Mouse (Mus musculus): Measurements from ENCODE around the gene F2rl1. TPM values are rescaled to one million over a fixed set of nuclear protein-coding genes. Genes with fewer than 3 reads are reported as not detected.
"Not testable (repeated sequence)": the region's sequence is repeated elsewhere in the genome, so short reads cannot be mapped to it uniquely, and the experiment has no call there.

F2rl1 gene
- polyA plus RNA-seq, 1 experiment from 2014 or later, result 0.05 TPM

DNA sequence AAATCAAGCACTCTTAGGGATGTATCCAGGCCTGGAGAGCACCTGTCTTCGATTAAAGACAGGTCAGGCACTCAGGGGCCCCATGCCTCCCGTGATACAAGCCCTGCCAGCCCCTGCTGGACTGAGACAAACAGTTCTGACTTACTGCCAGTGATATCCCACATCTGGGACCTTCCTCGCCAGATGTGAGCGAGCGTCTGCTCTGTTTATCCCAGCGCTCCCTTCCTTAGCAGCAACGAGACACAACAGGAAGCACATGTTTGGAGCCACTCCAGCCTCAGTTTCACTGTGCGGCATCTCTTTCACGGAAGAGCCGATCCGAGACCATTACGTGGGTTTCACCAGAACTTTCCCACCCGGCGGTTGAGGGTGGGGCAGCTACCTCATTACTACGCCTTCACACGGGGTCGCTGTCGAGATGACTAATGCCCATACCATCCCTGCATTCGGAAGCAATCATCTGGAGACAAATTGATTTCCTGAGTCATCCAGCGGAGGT is 23.3 kb upstream of the F2rl1 start:
- WGBS, result 38% methylated on average over 20 of the region's 20 CpGs
- Histone ChIP-seq H3K27me3 (ENCODE audit: insufficient read depth, poor library complexity, severe bottlenecking) (0 out of 2 replicates have a peak, but pooled peaks cover 5% of the 10 kb centered on the region), H3K4me3 (peak overlapping the region; percentile 18; the same call in 1 of the 2 replicates), H3K4me1 (replicated peaks) (peaks cover 41% of the 10 kb centered on the region), H3K27ac (peak overlapping the region; percentile 63), H3K9me3 (no peaks in the 10 kb centered on the region), H3K36me3 (no peaks in the 10 kb centered on the region)
- DNase-seq (ENCODE audit: low spot score), result peak; percentile 43

DNA sequence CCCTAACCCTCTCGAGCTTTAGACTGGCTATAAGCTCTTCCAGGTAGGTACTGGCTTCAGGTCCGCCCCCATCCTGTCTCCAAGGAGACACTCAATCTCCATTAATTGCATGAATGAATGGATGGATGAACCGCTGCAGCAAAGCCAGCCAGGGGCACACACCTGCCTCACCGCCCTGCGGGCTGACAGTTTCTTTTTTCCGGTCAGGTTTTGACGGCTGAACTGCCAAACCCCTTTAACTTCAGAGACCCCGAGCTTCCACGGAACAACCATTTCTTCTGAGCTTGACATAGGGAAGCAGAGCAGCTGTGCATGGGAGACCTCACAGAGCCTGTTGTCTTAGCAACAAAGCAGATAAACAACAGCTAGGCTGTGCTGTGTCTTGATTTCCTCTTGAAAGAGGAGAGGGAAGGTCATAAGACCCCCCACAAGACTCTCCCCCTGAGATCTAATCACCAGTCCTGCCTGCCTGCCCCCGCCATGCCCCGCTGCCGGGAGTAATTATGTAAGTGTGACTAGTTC is 22.1 kb upstream of the F2rl1 start:
- Histone ChIP-seq H3K36me3 (no peaks in the 10 kb centered on the region), H3K4me3 (no peak overlapping the region), H3K27me3 (ENCODE audit: insufficient read depth, poor library complexity, severe bottlenecking) (0 out of 2 replicates have a peak, but pooled peaks cover 5% of the 10 kb centered on the region), H3K4me1 (replicated peaks) (peaks cover 41% of the 10 kb centered on the region), H3K9me3 (no peaks in the 10 kb centered on the region), H3K27ac (peak overlapping the region; percentile 53)
- WGBS, result 39% methylated on average over 12 of the region's 12 CpGs
- DNase-seq (ENCODE audit: low spot score), result peak; percentile 38

DNA sequence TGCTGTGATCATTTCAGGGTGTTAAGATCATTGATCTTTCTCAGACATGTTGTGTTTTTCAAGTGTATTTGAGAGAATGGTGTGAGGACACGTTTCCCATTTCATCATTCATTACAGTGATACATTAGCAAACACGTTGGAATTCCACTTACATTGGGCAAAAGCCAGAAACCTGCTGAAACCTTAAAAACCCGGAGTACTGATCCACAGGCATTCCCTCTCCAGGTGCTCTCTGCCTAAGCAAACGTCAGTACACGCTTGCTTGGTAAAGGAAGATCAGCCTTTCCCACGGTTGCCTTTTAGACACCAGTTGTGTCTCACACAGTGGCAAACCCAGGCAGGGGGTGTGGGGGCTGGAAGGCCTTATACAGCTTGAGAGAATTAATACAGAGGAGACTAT is 21.2 kb upstream of the F2rl1 start:
- Histone ChIP-seq H3K4me1 (replicated peaks) (peaks cover 41% of the 10 kb centered on the region), H3K36me3 (no peaks in the 10 kb centered on the region), H3K27ac (no peak overlapping the region), H3K4me3 (no peak overlapping the region), H3K9me3 (no peaks in the 10 kb centered on the region), H3K27me3 (ENCODE audit: insufficient read depth, poor library complexity, severe bottlenecking) (0 out of 2 replicates have a peak, but pooled peaks cover 5% of the 10 kb centered on the region)
- WGBS, result 80% methylated on average over 6 of the region's 6 CpGs
- DNase-seq (ENCODE audit: low spot score), result no peak

DNA sequence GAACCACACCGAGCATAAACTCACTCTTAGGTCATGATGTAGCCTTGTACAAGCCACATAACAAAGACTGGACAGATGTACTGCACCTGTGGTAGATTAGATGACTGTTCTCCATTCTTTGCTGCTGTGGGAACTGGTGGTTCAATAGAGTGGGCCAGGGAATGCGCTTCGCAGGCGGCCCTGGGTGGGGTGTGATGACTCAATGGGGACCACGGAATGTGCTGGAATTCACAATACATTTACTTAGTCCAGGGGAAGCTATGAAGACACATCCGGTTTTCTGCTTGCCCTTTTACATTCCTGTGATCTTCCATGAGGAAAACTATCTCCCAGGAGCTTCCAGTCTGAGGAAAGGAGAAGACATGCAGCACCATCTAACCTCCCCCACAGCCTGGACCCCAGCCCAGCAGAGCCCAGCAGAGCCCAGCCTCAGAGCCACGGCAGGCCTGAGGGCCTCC is 20.7 kb upstream of the F2rl1 start:
- Histone ChIP-seq H3K36me3 (no peaks in the 10 kb centered on the region), H3K27ac (no peak overlapping the region), H3K4me1 (replicated peaks) (peaks cover 41% of the 10 kb centered on the region), H3K9me3 (no peaks in the 10 kb centered on the region), H3K4me3 (no peak overlapping the region), H3K27me3 (ENCODE audit: insufficient read depth, poor library complexity, severe bottlenecking) (0 out of 2 replicates have a peak, but pooled peaks cover 5% of the 10 kb centered on the region)
- DNase-seq (ENCODE audit: low spot score), result no peak
- WGBS, result 84% methylated on average over 7 of the region's 7 CpGs

DNA sequence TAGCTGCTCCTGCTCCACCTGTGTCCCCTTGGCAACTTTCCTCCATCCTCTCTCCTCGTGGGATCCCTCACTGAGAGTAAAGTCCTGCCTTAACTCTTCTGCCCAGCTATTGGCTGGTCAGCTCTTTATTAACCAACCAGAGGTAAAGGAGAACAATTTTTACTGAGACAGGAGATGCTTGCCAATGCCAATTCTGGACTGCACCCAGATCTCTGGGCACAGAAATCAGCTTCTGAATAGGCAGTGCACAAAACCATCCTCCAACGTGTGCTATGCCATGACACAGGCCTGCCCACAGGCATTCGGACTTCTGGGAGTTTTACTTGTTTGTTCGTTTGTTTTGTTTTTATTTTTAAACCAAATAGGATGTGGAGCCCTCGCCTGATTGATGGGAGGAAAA is 13.0 kb upstream of the F2rl1 start:
- H3K27ac ChIP-seq, result no peak overlapping the region

DNA sequence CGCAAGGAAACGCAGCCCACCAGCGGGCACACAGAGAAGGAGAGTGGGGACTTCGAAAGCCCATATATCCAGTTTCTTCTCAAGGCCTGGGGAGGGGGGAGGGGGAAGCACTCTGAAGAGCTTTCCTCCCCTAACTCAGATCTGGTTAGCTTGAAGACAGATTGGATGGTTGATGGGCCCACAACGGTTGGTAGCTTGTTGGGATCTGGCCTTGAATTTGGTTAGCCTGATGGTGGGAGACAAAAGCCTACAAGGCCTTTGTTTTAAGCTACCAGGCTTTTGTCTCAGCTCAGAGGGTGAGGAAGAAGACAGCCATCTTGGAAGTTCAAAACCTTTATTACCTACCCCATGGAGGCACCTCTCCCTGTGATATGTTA is 11.1 kb upstream of the F2rl1 start:
- Histone ChIP-seq H3K27me3 (ENCODE audit: insufficient read depth, poor library complexity, severe bottlenecking) (0 out of 2 replicates have a peak, but pooled peaks cover 7% of the 10 kb centered on the region), H3K4me3 (no peak overlapping the region), H3K36me3 (no peaks in the 10 kb centered on the region), H3K9me3 (no peaks in the 10 kb centered on the region), H3K27ac (peak overlapping the region; percentile 85), H3K4me1 (replicated peaks) (peaks cover 52% of the 10 kb centered on the region)
- no peak for DNase-seq (ENCODE audit: low spot score)
- WGBS, result 25% methylated on average over 5 of the region's 5 CpGs

More for the DNA sequence above, 13.0 kb upstream of the F2rl1 start:
- Histone ChIP-seq H3K27me3 (ENCODE audit: insufficient read depth, poor library complexity, severe bottlenecking) (0 out of 2 replicates have a peak, but pooled peaks cover 5% of the 10 kb centered on the region), H3K9me3 (no peaks in the 10 kb centered on the region), H3K4me1 (replicated peaks) (peaks cover 33% of the 10 kb centered on the region), H3K4me3 (no peak overlapping the region), H3K36me3 (no peaks in the 10 kb centered on the region)
- DNase-seq (ENCODE audit: low spot score), result no peak
- WGBS, result 75% methylated on average over 5 of the region's 5 CpGs

DNA sequence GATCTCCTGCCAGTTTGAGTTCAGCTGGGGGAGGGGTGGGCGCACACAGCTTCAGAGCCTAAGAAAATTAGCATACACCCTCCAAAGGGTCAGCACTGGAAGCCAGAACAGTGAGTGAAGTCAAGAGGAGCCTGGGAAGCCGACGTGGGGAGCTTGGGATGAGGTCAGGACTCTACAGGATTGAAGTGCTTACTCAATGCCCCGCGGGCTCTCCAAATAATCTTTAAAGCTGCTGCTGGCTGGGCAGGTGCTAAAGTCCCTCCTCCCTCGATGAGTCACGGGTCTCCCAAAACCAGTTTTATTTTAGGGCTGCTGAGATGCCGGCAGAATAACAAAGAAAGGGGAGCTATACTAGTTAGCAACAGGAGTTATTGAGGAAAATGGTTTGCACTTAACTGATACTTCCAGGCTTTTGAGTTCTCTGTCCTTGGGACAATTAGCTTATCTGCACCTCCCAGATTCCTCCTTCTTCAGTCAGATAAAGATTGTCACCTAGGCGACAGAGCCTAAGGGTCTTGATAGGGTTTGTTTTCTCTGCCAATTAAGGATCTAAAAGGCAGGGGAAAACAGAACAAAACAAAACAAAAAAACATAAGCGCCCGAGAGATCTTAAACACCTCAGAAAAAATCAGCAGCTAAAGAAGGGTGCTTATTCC is 10.6 kb upstream of the F2rl1 start:
- DNase-seq (ENCODE audit: low spot score), result peak; percentile 47
- 0 out of 2 replicates have a peak, but pooled peaks cover 7% of the 10 kb centered on the region for H3K27me3 ChIP-seq (ENCODE audit: insufficient read depth, poor library complexity, severe bottlenecking)
- H3K9me3 ChIP-seq, result no peaks in the 10 kb centered on the region
- peaks cover 57% of the 10 kb centered on the region for H3K4me1 ChIP-seq (replicated peaks)
- no peaks in the 10 kb centered on the region for H3K36me3 ChIP-seq
- 4% methylated on average over 11 of the region's 11 CpGs for WGBS
- H3K27ac ChIP-seq, result peak overlapping the region; percentile 85
- peak overlapping the region; percentile 26 for H3K4me3 ChIP-seq

DNA sequence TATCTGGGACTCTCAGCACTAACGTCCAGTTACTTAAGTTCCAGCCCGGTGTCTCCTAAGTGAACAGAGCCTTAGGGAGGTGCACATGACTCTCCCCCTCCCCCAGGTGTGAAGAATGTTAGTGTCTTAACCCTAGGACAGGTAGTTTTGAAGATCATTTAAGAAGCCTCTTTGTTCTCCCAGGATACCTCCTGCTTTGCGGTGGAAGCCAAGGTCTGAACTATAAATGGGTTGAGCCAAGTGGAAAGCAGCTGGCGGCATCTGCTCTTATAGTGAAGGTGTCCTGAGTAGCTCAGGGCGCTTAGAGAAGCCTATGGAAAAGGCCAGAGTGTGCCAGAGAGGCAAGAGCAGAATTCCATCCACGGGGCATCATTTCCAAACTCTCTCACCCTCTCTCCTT is 10.0 kb upstream of the F2rl1 start:
- 5% methylated on average over 6 of the region's 6 CpGs for WGBS
- peak overlapping the region; percentile 85 for H3K27ac ChIP-seq
- peak overlapping the region; percentile 26 for H3K4me3 ChIP-seq
- H3K27me3 ChIP-seq (ENCODE audit: insufficient read depth, poor library complexity, severe bottlenecking), result 0 out of 2 replicates have a peak, but pooled peaks cover 7% of the 10 kb centered on the region
- no peaks in the 10 kb centered on the region for H3K9me3 ChIP-seq
- no peaks in the 10 kb centered on the region for H3K36me3 ChIP-seq
- no peak for DNase-seq (ENCODE audit: low spot score)
- H3K4me1 ChIP-seq (replicated peaks), result peaks cover 58% of the 10 kb centered on the region

DNA sequence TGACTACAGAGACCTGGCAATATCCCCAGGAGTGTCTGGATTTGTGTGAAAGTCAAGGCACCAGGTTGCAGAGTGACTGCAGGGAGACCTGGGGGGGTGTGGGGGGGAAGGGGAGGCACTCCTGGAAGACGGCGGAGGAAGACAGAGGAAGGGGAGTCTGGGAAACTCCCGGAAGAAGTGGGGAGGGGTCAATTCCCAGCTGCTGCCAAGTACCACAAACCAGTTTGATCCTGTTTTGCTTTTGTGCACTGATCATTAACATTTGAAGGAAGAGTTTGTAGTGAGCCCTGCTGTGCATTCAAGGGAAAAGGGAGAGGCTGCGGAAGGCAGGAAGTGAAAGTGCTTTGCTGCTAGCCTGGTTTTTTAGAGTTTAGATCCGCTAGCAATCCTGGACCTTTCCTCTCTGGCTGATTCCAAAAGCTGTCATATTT is 9.1 kb upstream of the F2rl1 start:
- Histone ChIP-seq H3K4me1 (replicated peaks) (peaks cover 58% of the 10 kb centered on the region), H3K4me3 (peak overlapping the region; percentile 12)

DNA sequence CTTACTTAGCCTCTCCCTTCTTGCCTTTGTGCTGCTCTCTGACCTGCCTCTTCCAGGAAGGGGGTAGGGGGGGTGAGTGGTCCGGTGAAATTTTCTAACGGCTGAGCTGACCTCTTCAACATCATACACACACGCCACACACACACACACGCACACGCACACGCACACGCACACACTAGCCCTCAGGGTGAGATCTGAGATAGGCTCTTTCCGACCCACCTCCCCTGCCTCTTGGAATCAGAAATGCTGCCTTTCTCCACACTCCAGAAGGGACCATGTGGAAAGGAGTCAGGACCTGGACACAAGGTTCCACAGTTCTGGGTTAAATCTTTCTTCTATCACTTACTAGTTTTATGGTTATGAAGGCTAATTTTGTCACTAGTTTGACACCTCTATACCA is 8.6 kb upstream of the F2rl1 start:
- H3K27ac ChIP-seq, result peak overlapping the region; percentile 85
- peak overlapping the region; percentile 12; the same call in 1 of the 2 replicates for H3K4me3 ChIP-seq
- H3K27me3 ChIP-seq (ENCODE audit: insufficient read depth, poor library complexity, severe bottlenecking), result peaks cover 13% of the 10 kb centered on the region; the same call in 1 of the 2 replicates
- H3K9me3 ChIP-seq, result no peaks in the 10 kb centered on the region
- 23% methylated on average over 8 of the region's 8 CpGs for whole genome bisulfite sequencing
- H3K4me1 ChIP-seq (replicated peaks), result peaks cover 58% of the 10 kb centered on the region
- no peaks in the 10 kb centered on the region for H3K36me3 ChIP-seq
- DNase-seq (ENCODE audit: low spot score), result peak; percentile 23

More for the DNA sequence above, 9.1 kb upstream of the F2rl1 start:
- Histone ChIP-seq H3K36me3 (no peaks in the 10 kb centered on the region), H3K27me3 (ENCODE audit: insufficient read depth, poor library complexity, severe bottlenecking) (peaks cover 11% of the 10 kb centered on the region; the same call in 1 of the 2 replicates), H3K27ac (peak overlapping the region; percentile 85), H3K9me3 (no peaks in the 10 kb centered on the region)
- 0% methylated on average over 5 of the region's 5 CpGs for WGBS
- DNase-seq (ENCODE audit: low spot score), result peak; percentile 68

DNA sequence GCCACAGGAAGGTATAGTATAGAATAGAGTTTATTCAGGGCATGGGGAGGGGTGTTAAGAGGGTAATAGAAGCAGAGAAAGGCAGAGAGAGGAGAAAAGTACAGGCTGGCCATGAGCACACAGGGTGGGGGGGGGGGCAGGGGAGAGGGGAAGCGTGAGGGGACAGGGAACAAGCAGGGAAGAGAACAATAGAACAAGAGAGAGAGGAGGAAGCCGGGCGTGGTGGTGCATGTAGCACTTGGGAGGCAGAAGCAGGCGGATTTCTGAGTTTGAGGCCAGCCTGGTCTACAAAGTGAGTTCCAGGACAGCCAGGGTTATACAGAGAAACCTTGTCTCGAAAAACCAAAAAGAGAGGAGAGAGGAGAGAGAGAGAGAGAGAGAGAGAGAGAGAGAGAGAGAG is 8.1 kb upstream of the F2rl1 start:
- not testable (repeated sequence) for H3K4me3 ChIP-seq
- Histone ChIP-seq H3K27ac (peak overlapping the region; percentile 64; the same call in 1 of the 2 replicates), H3K4me1 (replicated peaks) (peaks cover 58% of the 10 kb centered on the region)

DNA sequence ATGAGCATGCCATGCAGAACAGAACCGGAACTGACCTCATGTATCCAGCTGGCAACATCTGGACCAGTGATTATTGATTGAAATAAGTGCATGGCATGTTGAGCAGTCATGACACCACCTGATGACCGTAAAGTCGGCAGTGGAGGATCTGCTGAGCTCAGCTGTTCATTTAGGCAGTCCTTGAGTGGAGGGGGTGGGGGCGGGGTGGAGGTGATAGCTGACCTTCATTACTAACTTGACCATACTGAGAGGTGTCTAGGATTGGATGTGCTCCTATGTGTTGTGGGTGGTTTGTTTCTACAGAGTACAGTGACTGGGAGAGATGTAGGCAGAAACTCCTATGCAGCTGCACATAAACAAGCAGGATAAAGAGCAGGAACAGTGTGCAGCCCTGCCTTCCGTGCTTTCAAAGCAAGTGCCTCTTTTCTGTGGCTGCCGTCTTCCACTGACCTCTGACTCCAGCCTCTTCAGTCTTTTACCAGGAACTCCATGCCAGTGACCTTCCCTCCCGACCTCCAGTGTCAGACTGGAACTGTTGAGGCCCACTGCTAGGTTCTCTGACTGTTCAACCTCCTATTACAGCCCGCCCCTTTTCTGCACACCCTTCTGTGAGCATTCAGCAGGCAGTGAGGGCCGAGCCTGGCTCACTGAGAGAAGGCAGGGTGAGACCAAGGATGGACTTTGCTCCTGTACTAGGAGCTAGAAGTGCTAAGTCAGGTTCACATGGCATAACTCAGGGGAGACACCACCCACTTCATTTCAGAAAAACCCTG is 6.4 kb upstream of the F2rl1 start:
- peak; percentile 70 for DNase-seq (ENCODE audit: low spot score)
- no peaks in the 10 kb centered on the region for H3K36me3 ChIP-seq
- H3K4me1 ChIP-seq (replicated peaks), result peaks cover 58% of the 10 kb centered on the region
- peak overlapping the region; percentile 16; the same call in 1 of the 2 replicates for H3K4me3 ChIP-seq
- H3K9me3 ChIP-seq, result no peaks in the 10 kb centered on the region
- WGBS, result 27% methylated on average over 9 of the region's 9 CpGs
- peaks cover 31% of the 10 kb centered on the region for H3K27me3 ChIP-seq (ENCODE audit: insufficient read depth, poor library complexity, severe bottlenecking)
- peak overlapping the region; percentile 64 for H3K27ac ChIP-seq

More for the DNA sequence above, 8.1 kb upstream of the F2rl1 start:
- not testable (repeated sequence) for H3K9me3 ChIP-seq; DNase-seq (ENCODE audit: low spot score); H3K36me3 ChIP-seq
- 63% methylated on average over 5 of the region's 5 CpGs for WGBS
- H3K27me3 ChIP-seq (ENCODE audit: insufficient read depth, poor library complexity, severe bottlenecking), result peaks cover 17% of the 10 kb centered on the region

Measured in hindbrain, embryonic 10.5 days (tissue).